Mouse (Mus musculus) kidney, adult 2 months (tissue): ENCODE data around the gene Dppa3.

Source experiments
- CTCF ChIP-seq: fragments of 200-500 bp; conservative IDR thresholded peaks from 2 replicates; pipeline ENCODE4 v1.5.1; 2011; ENCODE audit warnings: low read depth, mild to moderate bottlenecking, control low read depth, low read length, moderate library complexity, mixed read lengths; ENCODE audit not compliant: insufficient read depth, insufficient read length
- POLR2A ChIP-seq: fragments of 200-500 bp; IDR thresholded peaks from one replicate; pipeline ENCODE4 v1.6.1; 2011; ENCODE audit warnings: low read depth, low read length, control low read depth

GRCm38 (mm10) chr6:122598436-122598835 is 27.8 kb upstream of the Dppa3 start:
- TF ChIP-seq CTCF (no peak), POLR2A (no peak)
